Mouse (Mus musculus) urinary bladder, postnatal 36 days (tissue): ENCODE measurements around the gene Spats2l.

ENCODE experiments used
- DNase-seq, 2 experiments: peaks; one replicate each; pipeline ENCODE4 v3.0.0; 2022; ENCODE audit warnings: low spot score in 2 of 2, mixed read lengths in 1 of 2

Spats2l gene

GRCm38 (mm10) chr1:57824966-57825759 is 51.2 kb downstream of the Spats2l start:
- DNase-seq: no peak

DNA sequence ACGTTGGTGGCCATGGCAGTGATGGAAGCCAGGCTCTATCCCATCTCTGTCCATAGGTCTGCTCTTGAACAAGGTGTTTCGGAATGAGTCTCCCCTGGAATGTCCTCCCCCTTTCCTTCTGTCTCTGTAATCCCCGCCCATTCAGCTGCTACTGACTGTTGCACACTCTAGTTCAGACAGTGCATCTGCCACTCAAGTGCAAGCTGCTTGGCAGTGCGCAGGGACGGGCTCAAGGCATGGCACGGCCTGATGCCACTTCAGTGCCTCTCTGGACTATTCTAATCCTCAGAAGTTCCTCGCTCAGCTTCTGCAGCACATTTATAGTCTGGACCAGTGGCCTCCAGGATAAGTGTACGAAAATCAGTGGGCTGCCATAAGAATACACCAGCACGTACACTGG is 52.3 kb downstream of the Spats2l start:
- no peak for DNase-seq

- DNase-seq: no peak
Measured at GRCm38 (mm10) chr1:57833145-57833544, 59.2 kb downstream of the Spats2l start.

- no peak for DNase-seq
Measured at GRCm38 (mm10) chr1:57835128-57835527, 61.2 kb downstream of the Spats2l start.

DNA sequence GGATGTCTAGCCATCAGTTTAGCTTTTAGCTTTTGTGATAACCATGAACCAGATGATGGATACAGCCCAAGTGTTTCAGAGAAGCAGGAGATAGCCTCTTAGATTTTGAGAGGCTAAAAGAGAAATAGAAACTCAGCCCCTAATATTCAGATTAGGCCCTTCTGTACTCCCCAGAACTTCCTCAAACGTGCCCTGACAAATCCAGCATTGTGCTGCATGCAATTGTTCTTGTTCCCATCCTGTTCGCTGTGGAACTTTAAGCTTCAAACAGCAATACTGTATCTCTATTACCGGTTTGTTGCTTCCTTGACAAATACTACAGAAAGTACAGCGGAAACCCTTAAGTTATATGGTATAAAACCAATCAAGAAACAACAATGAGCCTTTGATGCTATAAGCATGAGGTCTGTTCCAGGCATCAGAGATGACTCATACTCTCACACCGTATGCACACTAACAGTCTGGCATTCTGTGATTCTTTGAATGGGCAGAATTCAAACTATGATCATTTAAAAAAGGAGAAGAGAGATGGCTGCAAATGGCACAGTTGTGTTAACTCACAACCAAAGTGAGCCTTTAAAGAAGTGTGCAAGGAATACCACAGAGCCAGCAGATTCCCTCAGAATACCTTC is 62.8 kb downstream of the Spats2l start:
- DNase-seq: no peak

GRCm38 (mm10) chr1:57839863-57840262 is 65.9 kb downstream of the Spats2l start:
- DNase-seq: no peak

GRCm38 (mm10) chr1:57845054-57845722 is 71.2 kb downstream of the Spats2l start:
- no peak for DNase-seq

DNA sequence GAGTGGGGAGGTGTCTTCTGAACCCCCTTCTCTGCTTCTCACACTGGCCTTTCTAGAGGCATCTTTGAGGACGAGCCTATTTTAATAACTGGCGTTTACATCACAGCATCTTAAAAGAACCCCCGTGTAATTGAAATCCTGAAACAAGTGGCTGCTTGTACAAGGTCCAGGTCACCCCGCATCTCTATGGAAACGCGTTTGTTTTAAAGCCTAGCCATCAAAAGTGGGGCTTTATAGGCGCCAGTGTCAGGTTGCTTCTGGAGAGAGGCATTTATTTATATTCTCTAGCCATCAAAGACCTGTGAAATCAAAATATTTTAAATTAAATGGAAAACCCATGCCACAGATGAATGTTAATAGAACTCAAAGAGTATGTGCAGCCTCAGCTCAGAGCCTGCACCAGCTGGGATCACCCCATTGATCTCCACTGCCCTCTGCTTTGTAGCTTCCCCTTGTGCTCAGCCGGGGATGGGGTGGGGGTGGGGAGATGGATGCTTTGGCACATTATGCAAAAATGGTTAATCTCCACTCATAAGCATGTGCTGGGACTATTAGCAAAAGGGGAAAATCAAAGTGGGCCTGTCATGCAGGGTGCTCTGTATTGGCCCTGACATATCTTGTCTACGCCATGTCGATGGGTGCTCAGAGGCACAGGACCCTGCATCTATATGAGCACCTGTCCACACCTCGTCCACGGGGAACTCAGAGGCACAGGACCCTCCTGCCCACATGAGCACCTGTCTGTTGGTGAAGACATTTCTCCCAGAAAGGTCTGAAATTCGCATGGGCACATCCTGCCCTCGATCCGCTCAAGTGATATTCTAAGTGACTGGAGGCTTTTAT is 73.1 kb downstream of the Spats2l start:
- no peak for DNase-seq

- DNase-seq: no peak
Measured at GRCm38 (mm10) chr1:57849087-57849486, 75.1 kb downstream of the Spats2l start.

DNA sequence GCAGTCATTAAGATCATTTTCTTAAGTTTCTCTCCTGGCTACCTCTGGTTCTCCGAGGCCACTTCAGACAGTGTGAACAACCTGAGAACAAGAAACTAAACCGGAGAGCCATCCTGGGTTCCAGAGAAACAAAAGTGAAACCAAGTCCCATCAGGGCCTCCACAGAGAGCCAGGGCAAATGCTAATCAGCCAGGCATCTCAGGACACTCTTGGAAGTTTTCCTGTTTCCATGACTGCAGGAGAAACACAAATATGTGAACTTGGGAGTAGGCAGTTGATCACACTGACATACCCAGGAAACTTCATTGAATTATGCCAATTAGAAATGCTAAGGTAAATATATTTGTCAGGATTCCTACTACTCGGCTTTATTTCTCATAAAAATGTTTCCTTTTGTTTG is 76.0 kb downstream of the Spats2l start:
- no peak for DNase-seq

- DNase-seq: no peak
Measured at GRCm38 (mm10) chr1:57851871-57852270, 77.9 kb downstream of the Spats2l start.

DNA sequence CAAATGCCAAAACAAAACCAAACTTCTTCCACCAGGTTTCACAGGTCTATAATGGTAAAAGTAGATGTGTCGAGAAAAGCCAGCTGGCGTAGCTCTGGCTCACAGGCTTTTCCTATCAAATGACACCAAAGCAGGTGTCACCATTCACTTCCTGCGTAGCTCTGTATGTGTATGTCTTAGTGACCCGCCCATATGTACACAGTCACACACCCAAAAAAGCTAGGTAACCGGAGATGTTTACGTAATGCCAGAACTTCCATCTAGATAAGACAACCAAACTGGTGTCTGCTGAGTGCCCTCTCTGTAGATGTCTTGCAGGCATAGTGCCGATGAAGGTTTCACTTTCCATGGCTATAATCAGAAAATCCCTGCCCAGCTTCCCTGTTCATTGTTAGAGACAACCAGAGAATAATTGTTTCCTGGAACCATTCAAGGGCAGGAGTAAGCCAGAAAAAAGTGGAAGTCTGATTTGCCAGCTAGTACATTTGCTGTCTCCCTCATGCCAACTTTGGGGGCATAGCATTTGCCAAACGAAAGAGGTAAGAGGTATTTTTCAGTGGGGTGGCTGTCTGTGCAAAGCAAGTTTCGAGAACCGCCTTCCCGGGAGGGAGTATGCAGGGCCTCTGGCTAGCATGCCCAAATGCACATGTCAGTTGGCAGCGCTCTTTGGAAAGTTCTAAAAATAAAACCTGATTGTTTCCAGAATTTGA is 78.8 kb downstream of the Spats2l start:
- DNase-seq: no peak

GRCm38 (mm10) chr1:57857799-57858198 is 83.8 kb downstream of the Spats2l start:
- DNase-seq: no peak

GRCm38 (mm10) chr1:57862024-57862423 is 88.1 kb downstream of the Spats2l start:
- DNase-seq: no peak

- DNase-seq: no peak
Measured at GRCm38 (mm10) chr1:57868651-57869050, 94.7 kb downstream of the Spats2l start.

GRCm38 (mm10) chr1:57872006-57872405 is 98.0 kb downstream of the Spats2l start:
- no peak for DNase-seq

DNA sequence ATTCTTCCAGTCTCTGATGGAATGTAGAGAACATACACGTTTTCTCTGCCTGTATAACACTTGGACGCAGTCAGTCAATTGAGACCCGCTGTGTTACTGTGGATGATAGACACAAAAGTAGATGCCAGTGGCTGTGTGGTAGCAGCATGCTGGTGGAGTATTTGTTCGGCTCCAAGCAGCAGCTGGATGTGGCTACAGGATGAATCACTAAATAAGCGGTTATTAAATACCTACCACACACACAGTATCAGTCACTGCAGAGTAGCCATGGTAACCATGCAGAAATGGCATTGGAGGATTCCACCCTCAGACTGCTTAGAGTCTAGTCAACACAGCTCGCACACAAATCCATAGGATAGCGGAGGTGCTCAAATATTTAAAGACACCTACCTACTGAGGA is 100.0 kb downstream of the Spats2l start:
- no peak for DNase-seq

DNA sequence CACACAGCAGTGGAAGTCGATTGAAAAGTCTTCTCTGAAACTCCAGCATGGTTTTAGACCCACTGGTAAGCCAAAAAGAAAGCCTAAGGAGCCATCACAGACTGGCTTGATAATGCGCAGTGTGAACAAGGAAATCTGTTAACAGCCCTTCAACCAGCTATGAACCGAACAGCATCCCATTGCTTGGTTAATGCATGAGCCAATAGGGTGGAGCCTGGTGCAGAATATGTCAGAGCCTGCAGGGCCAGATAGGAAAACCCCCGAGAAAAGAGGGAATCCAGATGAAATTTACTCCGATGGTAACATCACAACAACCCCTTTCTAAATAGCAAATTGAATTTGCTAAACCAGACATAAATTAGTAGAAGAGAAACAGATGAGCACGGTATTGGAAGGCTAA is 101.1 kb downstream of the Spats2l start:
- DNase-seq: no peak

DNA sequence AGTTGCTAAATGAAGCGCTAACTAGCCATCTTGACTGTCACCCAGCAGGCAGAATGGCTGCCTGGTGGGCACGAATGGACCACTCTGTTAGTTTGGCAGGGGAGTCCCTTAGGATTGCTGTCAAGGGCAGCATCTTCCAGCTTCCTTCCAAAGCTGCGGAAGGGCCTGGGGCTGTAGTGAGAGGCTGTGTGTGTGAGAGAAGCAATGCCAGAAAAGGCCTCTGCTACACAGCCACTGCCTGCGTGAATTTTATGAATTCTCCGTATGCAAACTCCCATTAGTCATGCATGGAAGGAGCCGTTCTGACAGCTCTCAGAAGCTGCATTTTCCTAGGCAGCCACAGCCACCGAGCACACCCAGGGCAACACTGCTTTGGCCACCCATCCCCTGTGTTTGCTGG is 101.5 kb downstream of the Spats2l start:
- DNase-seq: no peak

DNA sequence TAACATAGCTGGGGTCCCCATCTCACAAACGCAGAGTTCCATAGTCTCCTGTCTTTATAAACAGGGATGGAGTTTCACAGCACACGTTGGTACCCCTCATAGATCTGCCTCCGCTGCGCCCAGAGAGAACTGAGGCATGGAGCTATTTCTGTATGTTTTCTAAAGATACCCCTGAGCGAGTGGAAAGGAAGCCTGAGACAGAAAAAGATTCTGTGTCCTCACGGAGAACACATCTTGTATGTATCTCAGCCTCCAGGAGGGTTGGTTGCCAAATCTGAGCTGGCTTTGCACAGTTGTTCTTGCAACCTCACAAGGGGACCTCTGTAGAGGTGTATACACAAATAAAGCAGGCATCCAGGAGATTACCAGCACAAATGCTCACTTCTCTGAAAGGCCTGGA is 105.0 kb downstream of the Spats2l start:
- no peak for DNase-seq

DNA sequence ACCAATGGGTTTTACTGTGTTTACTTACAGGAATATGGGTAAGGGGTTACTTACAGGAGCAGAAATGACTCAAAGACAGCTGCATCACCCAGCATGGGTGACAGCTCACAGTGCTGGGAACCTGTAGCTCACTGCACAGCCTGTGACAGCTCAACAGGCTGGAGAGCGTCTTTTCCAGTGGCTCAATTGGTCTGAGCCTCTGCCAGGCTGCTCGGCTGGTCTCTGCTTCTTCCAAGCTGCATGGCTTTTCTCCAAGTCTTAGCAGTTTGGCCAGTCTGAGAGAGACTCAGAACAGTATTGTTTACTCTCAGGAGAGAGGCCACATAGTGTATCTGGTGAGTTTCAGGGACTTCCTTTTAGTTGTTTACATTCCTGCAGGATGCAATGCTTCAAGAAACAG is 110.9 kb downstream of the Spats2l start:
- no peak for DNase-seq
